Mouse (Mus musculus): Measurements from ENCODE around the gene Nfya.

DNA sequence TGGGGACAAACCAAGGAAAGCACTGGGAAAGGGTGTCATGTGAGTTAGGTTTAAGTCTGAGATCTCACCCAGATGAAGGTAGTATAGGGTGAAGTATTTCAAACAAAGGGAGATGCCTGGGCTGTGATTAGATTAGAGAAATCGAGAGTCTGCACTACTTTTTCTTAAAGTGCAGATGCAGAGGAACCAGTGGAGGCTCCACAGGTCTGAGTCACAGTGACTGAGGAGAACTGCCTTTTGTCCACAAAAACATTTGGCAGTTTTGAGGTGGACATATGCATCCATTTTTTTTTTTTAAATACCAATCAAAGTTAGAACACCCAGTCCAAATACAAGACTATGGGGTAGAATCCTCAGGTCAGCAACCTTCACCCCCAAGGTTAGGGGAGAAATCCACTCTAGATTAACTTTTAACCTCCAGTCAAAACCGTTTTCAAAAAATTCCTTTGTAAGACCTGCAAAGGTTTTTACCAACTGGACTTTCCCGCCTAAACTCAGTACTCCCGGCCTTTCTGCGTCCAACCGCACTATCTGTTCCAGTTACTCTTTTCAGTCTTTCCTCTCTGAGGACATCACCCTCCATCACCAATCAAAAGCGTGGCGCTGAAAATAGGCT is 1.7 kb downstream of the Nfya start:
- TF ChIP-seq CTCF (IDR thresholded peaks at IDR 0.05; ENCODE audit: low read depth, low read length) (no peak), POLR2A (IDR thresholded peaks at IDR 0.05; ENCODE audit: borderline replicate concordance, low read depth, low read length) (no peak)

Measured in bone marrow macrophage, adult 2 months (primary cell).